31 mouse cellular contexts compared by ENCODE assay signal in genomic region chr13:30310221-30310620, GRCm38 (mm10). TPM values are rescaled to one million over a fixed set of nuclear protein-coding genes. Genes with fewer than 3 reads are reported as not detected.
"Had no signal": no experiment of that assay in that cellular context is flagged by ENCODE, and none has a peak within 500 bp of the region (broad histone marks: within the 10 kb centered on the region; RNA-seq: fewer than 3 reads in every experiment).

No protein-coding gene starts in this region.

- H3K27ac ChIP-seq: limb, embryonic 12.5 days; limb, embryonic 13.5 days; limb, embryonic 15.5 days; liver, embryonic 12.5 days; liver, embryonic 13.5 days; liver, embryonic 14.5 days; liver, embryonic 15.5 days; lung, embryonic 15.5 days; macrophage; midbrain, embryonic 10.5 days; midbrain, embryonic 12.5 days; midbrain, embryonic 13.5 days; midbrain, embryonic 15.5 days; neural tube, embryonic 12.5 days had no signal

- H3K4me3 ChIP-seq: limb, embryonic 12.5 days; limb, embryonic 13.5 days; limb, embryonic 15.5 days; liver, embryonic 12.5 days; liver, embryonic 13.5 days; liver, embryonic 15.5 days; lung, embryonic 15.5 days; megakaryocyte, embryonic 14.5 days; midbrain, embryonic 10.5 days; midbrain, embryonic 12.5 days; midbrain, embryonic 13.5 days; midbrain, embryonic 15.5 days; myocyte; neural tube, embryonic 12.5 days had no signal

- ATAC-seq: liver, embryonic 12.5 days; liver, postnatal 0 days; lung, postnatal 0 days; midbrain, embryonic 13.5 days; midbrain, embryonic 15.5 days; midbrain, embryonic 16.5 days had no signal

- DNase-seq: left cerebral cortex, postnatal 4 days; liver; liver, embryonic 13.5 days; liver, postnatal 0 days; lung, adult 18-20 months; lung, adult 2 months; lung, embryonic 14.5 days; lung, postnatal 10 days; lung, postnatal 14 days; lung, postnatal 36 days; lung, postnatal 4 days; midbrain, embryonic 14.5 days had no signal

- H3K9me3 ChIP-seq: limb, embryonic 12.5 days; limb, embryonic 13.5 days; limb, embryonic 15.5 days; liver, embryonic 12.5 days; liver, embryonic 13.5 days; liver, embryonic 15.5 days; lung, embryonic 15.5 days; midbrain, embryonic 10.5 days; midbrain, embryonic 12.5 days; midbrain, embryonic 15.5 days; neural tube, embryonic 12.5 days had no signal

- H3K9ac ChIP-seq: limb, embryonic 12.5 days; limb, embryonic 13.5 days; limb, embryonic 15.5 days; liver, embryonic 12.5 days; liver, embryonic 13.5 days; liver, embryonic 14.5 days; liver, embryonic 15.5 days; liver, postnatal 0 days; lung, embryonic 14.5 days; lung, embryonic 15.5 days; midbrain, embryonic 12.5 days; midbrain, embryonic 13.5 days; midbrain, embryonic 15.5 days; neural tube, embryonic 12.5 days had no signal

- H3K4me2 ChIP-seq: limb, embryonic 12.5 days; limb, embryonic 13.5 days; limb, embryonic 15.5 days; liver, embryonic 11.5 days; liver, embryonic 12.5 days; liver, embryonic 13.5 days; liver, embryonic 15.5 days; lung, embryonic 14.5 days; lung, embryonic 15.5 days; midbrain, embryonic 11.5 days; midbrain, embryonic 12.5 days; midbrain, embryonic 13.5 days; midbrain, embryonic 15.5 days; neural tube, embryonic 12.5 days had no signal

- H3K36me3 ChIP-seq: limb, embryonic 12.5 days; limb, embryonic 13.5 days; limb, embryonic 15.5 days; liver, embryonic 12.5 days; liver, embryonic 13.5 days; liver, embryonic 15.5 days; lung, embryonic 15.5 days; midbrain, embryonic 10.5 days; midbrain, embryonic 12.5 days; midbrain, embryonic 13.5 days; midbrain, embryonic 15.5 days; neural tube, embryonic 12.5 days had no signal

- H3K4me1 ChIP-seq: limb, embryonic 12.5 days; limb, embryonic 13.5 days; limb, embryonic 15.5 days; liver, embryonic 12.5 days; liver, embryonic 13.5 days; liver, embryonic 15.5 days; lung, embryonic 15.5 days; megakaryocyte, embryonic 14.5 days; midbrain, embryonic 10.5 days; midbrain, embryonic 12.5 days; midbrain, embryonic 13.5 days; midbrain, embryonic 15.5 days; neural tube, embryonic 12.5 days had no signal

- H3K27me3 ChIP-seq: limb, embryonic 12.5 days; limb, embryonic 13.5 days; limb, embryonic 15.5 days; liver, embryonic 12.5 days; liver, embryonic 13.5 days; liver, embryonic 15.5 days; lung, embryonic 15.5 days; megakaryocyte, embryonic 14.5 days; midbrain, embryonic 12.5 days; midbrain, embryonic 13.5 days; midbrain, embryonic 15.5 days; neural tube, embryonic 12.5 days had no signal

RNA-seq across cellular contexts. Expression of gene Agtr1a, which starts 26.0 kb away (rescaled TPM):
- polyA plus RNA-seq: macrophage, myocyte had no signal
